Mouse (Mus musculus): Measurements from ENCODE around the gene Rnpepl1. TPM values are rescaled to one million over a fixed set of nuclear protein-coding genes. Genes with fewer than 3 reads are reported as not detected.

Gene Rnpepl1
- polyA plus RNA-seq, 1 experiment = 322 TPM

DNA sequence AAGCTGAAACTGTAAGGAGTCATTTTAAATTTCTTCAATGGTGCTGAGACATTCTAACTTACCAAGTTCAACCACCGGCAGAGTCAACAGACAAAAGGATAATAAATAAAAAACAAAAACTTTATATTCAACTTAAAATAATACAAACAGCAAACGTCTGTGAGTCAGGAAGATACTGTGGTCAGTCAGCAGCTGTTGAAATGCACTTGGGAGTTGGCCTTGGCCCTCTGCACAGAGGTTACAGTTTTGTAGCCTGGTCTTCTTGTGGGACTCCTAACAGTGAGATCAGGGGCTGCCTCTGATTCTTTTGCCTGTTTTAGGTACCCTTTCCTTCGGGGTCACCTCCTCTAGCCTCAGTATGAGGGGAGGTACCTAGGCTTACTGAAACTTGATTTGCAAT lies 16.7 kb upstream of the Rnpepl1 start:
- no peak for TF ChIP-seq GATA1 (IDR thresholded peaks at IDR 0.05; ENCODE audit: low read length)

DNA sequence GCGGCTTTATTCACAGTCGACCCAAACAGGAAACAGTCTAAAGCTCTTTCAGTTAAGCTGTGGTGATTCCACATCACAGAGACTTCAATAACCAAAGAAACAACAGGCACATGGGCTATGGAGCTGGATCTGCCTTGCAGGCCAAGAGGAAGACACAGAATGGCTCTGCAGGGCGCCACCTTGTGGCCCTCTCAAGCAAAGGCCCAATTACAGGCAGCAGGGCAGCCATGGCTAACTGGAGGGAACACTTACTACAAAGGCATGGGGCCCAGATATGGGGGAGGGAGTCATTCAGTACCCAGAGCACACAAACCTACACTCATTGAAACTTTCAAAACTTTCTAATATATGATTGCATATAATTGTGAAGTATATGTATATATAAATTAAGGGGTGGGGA lies 15.5 kb upstream of the Rnpepl1 start:
- no peak for TF ChIP-seq GATA1 (IDR thresholded peaks at IDR 0.05; ENCODE audit: low read length)

DNA sequence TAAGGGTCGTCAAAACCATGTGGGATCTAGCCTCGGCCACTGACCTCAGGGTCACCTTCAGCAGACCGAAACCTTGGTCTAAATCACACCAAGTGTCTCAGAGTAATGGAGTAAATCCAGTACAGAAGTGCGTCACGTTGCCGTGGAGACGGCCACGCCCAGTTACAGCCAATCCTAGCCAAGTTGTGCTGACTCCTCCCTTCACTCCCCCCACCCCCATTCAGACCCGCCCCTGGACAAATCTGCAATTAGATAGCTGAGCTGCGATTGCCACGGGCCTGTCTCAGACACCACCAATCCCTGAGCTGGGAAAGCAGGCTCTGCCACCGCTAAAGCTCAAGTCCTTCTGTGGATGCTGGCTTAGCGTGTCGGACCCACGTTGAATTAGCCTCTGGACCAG lies 7.8 kb upstream of the Rnpepl1 start, which contains the start of gene Ankmy1:
TSS of gene Ankmy1 (minus strand) at position 121 of the 400 bp plus-strand sequence.
- TF ChIP-seq GATA1 (IDR thresholded peaks at IDR 0.05; ENCODE audit: low read length) = no peak

DNA sequence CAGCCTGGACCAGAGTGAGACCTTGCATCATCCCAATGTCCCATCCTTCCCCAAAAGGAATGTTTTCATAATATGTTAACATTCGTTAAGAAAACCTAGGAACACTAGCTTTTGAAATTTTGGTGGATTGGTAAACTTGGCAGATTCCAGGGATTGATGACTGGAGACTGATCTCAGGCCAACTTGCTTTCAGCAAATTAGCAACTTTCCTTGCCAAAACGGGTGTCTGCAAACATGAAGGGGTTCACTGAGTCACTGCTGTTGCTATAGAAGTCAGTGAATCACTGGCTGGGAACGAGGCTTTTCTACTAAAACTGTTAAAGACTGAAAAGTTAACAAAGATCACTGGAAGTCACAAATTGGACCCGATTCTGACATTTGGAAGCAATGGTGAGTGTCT lies 7.0 kb upstream of the Rnpepl1 start:
- no peak for TF ChIP-seq GATA1 (IDR thresholded peaks at IDR 0.05; ENCODE audit: low read length)

DNA sequence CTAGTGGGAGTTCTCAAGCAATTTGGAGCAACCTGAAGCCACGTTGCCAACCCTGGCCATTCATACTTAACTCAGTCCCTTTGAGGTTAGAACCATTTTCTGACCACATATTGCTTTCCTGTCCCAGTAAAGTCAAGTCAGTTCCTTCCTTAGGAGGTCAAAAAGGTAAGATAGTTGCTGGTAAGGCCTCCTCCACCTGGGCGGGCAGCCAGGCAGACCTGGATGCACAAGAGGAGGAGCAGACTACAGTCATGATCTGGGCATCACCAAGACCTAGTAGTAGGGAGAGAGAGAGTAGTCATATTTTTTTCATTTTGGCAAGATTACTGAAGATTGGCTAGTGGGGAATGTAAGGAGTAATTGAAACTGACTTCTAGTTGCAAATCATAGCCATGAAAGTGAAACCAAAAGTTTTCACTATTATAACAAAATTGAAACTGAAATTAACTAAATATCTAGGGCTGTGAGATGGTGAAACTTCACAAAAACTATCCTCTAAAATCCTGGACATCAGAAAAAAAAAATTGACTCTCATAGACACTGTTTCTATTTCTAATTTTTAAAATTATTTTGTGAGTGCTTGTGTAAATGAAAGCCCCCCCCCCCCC lies 4.8 kb upstream of the Rnpepl1 start:
- TF ChIP-seq GATA1 (IDR thresholded peaks at IDR 0.05; ENCODE audit: low read length) = no peak

DNA sequence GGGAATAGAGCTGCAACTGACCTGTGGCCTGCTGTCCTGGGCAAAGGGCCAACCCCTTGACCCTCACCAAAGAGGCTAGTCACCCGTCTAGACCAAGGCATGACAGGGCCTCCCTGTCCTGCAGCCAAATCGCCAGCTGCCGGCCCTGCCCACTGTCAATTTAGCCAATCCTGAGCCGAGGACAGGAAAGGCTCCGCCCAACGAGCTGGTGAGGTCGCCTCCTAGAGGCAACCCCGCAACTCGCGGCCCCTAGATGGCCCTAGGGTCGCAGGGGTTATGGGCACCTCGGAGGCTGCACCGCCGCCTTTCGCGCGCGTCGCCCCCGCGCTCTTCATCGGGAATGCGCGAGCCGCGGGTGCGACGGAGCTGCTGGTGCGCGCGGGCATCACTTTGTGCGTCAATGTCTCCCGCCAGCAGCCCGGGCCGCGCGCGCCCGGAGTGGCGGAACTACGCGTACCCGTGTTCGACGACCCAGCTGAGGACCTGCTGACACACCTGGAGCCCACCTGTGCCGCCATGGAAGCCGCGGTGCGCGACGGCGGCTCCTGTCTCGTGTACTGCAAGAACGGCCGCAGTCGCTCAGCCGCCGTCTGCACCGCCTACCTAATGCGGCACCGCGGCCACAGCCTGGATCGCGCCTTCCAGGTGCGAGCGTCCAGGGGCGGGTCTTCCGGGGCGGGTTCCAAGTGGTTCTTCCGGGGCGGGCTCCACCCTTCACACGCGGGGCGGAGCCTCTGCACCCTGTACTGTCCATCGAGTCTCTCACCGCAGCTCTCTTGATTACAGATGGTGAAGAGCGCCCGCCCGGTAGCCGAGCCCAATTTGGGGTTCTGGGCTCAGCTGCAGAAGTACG lies 3.6 kb upstream of the Rnpepl1 start, which contains the start of gene Dusp28:
TSS of gene Dusp28 (plus strand) at position 203 of the 853 bp plus-strand sequence.
- TF ChIP-seq GATA1 (IDR thresholded peaks at IDR 0.05; ENCODE audit: low read length) = no peak

DNA sequence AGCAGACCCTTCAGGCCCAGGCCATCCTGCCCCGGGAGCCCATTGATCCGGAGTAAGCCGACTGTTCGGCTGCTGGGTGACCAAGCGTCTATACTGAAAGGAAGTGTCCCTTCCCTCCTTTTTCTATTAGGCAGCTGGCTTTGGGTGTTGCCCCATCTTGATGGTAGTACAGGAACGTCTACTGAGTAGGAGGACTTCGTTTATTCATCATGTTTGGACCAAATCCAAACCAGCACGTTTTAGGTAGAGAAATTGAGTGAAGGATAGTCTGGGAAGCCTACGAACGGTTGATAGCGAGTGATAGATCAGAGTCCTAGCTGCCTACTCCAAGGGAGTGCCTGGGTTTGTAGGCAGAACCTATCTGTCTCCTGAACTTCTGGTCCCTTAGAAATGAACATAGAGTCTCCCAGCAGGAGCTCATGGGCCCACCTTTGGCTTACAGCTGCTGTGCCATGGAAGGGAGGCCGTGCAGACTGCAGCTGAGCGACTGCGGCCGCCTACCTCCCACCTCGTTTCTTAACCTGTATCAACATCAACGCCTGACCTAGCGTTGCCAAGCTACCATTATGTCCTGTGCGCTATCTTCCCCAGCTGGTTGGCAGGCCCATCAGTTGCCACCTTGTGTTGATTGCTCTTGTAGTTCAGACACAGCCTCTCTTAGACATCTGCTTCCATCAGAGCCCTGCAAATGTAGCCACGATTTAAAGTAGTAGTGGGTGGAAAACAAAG lies 2.8 kb upstream of the Rnpepl1 start:
- no peak for TF ChIP-seq GATA1 (IDR thresholded peaks at IDR 0.05; ENCODE audit: low read length)

DNA sequence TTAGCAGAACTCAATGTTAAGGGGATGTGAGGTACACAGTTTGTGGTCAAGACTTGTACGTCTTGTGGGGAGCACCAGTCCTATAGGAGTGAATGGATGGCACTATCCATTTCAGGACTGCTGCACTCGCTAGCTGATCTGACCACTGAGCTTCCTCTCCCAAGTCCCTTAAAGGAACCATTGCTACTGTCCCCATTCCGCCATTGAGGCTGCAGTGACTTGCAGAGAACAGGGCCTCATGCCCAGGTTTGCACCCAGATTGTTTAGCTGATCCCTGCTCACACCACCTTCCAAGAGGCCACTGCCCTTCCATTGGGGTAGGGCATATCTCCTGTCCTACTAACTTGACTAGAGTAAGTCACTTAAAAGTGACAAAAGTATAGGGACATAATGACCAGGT lies 1.9 kb upstream of the Rnpepl1 start:
- no peak for TF ChIP-seq GATA1 (IDR thresholded peaks at IDR 0.05; ENCODE audit: low read length)

DNA sequence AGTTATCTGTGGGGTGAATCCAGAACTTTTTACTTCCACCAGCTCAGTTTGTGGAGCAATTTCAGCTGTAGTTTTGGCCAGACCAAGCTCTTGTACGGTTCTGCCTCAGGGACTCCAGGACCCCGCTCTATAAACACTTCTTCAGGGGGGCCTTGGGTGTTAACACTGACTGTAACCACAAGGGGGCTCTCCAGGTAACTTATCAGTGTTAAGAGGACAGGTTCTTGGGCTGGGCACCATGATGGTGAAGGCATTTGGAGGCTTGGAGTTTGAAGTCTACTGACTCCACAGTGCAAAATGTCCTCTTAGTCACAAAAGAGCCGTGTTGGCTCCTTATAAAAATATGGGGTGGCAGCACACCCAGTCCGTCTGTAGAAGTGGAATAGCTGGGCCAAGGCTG lies 1.5 kb upstream of the Rnpepl1 start:
- TF ChIP-seq GATA1 (IDR thresholded peaks at IDR 0.05; ENCODE audit: low read length) = no peak

DNA sequence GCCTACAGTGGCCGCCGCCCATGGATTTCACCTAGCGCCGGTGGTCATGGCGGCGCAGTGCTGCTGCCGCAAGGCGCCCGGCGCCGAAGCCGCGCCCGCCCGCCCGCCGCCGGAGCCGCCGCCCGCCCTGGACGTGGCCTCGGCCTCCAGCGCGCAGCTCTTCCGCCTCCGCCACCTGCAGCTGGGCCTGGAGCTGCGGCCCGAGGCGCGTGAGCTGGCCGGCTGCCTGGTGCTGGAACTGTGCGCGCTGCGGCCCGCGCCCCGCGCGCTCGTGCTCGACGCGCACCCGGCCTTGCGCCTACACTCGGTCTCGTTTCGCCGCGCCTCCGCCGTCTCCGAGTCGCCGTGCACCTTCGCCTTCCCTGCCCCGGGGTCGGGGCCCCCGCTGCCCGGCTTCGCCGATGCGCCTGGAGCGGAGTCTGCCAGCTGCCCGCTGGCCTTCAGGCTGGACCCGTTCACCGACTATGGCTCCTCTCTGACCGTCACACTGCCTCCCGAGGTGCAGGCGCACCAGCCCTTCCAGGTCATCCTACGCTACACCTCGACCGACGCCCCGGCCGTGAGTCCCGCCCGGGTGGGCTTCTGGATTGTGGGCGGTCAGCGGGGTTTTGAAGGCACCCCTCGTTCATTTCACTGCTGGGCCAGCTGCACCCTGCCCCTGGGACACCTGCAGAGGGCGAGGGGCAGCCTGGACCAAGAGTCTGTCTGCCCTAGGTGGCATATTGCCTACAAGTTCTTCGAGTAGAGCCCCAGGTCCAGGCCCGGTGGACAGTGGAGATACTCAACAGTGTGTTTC lies 540 bp downstream of the Rnpepl1 start:
- no peak for TF ChIP-seq GATA1 (IDR thresholded peaks at IDR 0.05; ENCODE audit: low read length)

DNA sequence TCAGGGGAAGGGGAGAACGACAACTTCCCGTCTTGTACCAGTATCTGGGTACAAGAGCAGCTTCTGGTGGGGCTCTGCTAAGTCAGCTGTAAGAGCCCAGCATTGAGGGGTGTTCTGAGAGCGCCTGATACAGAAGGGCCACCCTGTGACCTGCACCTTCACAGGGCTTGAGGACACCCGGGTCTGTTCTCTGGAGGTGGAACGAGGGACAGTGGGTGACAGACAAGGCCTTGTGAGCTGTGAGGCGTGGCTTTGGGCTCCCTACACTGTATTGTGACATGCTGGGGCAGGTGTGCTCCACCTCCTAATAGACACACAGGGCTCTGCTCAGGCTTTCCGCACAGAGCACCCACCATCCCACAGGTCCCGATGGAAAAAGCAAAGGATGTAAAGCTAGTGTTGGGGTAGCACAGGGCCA lies 1.1 kb downstream of the Rnpepl1 start:
- TF ChIP-seq GATA1 (IDR thresholded peaks at IDR 0.05; ENCODE audit: low read length) = no peak

DNA sequence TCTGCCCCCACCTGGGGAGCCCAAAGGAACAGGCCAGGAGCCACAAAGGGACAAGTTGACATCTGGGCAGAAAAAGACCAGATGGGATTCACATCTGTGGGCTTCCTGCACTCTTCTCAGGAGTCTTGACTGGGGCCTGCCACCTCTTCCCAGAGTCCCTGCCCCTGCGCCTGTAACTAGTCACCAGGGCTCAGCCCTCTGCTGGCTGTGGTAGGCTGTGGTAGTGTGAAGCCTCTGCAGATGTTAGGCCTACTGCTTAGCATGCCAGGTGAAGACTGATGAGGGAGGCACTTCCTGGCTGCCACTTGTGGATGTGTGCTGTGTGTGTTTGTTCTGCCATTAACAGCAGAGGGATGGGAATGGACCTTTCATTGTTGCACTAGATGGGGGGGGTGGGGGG lies 1.7 kb downstream of the Rnpepl1 start:
- no peak for TF ChIP-seq GATA1 (IDR thresholded peaks at IDR 0.05; ENCODE audit: low read length)

DNA sequence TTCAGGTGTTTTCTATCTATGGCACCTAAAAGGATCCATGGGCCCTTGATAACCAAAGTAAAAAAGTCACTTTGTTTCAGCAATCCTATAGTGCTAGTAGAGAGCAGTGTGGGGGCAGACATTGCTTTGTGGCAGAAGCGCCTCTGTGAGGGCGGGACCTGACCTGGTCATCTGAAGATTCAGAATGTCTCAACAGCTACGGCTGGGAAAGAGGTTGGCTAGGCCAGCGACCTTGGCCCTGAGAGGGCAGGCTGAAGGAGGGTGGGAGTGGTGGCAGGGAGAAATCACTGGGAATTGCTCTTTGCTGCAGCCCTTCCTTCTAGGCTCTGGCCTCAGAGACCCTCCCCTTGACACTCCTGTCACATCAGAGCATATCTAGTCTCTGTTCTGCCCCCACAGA lies 3.7 kb downstream of the Rnpepl1 start:
- no peak for TF ChIP-seq GATA1 (IDR thresholded peaks at IDR 0.05; ENCODE audit: low read length)

DNA sequence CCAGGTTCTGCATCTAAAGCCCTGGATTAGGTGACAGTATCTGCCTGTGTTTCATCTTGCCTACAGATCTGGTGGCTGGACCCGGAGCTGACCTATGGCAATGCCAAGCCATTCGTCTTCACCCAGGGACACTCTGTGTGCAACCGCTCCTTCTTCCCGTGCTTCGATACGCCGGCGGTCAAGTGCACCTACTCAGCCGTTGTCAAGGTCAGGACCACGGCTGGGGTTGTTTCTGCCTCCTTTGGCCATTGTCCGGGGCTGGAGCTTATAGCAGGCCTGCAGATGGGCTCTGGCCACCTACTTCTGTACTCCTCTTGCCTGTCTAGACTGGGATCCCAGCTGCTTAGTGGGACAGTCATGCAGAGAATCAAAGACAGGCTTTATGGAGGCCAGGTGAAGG lies 4.4 kb downstream of the Rnpepl1 start:
- TF ChIP-seq GATA1 (IDR thresholded peaks at IDR 0.05; ENCODE audit: low read length) = no peak

DNA sequence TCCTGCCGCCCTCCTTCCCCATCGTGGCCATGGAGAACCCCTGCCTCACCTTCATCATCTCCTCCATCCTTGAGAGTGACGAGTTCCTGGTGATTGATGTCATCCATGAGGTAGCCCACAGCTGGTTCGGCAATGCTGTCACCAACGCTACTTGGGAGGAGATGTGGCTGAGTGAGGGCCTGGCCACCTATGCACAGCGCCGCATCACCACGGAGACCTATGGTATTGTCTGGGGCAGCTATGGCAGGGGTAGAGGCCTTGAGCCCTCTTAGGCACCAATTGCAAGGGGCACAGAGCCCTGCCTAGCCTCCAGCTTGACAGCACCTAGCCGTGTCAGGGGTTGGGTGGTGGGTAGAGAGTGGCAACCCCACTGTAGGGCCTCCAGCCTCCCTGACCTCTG lies 6.1 kb downstream of the Rnpepl1 start:
- TF ChIP-seq GATA1 (IDR thresholded peaks at IDR 0.05; ENCODE audit: low read length) = no peak
